Mouse (Mus musculus) heart, postnatal 0 days (tissue): Measurements from ENCODE around the gene Slc2a10.

Experiments used
- CTCF ChIP-seq: IDR thresholded peaks from 2 replicates; pipeline ENCODE4 v1.5.1; 2016; ENCODE audit warnings: antibody characterized with exemption, control low read depth, low read depth
- EP300 ChIP-seq: IDR thresholded peaks from 2 replicates; pipeline ENCODE4 v1.6.1; 2016; ENCODE audit warnings: antibody characterized with exemption, low read depth

DNA sequence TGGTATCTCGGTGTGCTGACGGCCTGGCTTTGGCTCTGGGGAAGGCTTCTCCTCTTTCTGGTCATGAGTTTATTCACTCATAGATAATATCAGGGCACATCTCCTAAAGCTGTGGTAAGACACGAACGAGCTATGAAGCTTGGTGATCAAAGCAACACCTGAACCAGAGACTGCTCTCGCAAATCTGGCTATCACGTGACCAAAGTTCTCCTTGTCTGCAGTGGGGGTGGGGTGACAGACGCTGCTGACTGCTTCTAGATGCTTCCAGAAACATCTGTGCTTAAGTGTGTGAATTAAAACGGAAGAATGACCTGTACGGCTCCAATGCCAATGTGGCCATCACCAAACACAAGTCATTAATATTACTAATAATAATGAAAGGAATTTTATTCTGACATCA lies 6.1 kb downstream of the Slc2a10 start:
- TF ChIP-seq CTCF = no peak
- no peak for TF ChIP-seq EP300
